Mouse (Mus musculus) embryonic fibroblast, embryonic 13.5 days (primary cell): ENCODE results near the gene Rapgef2.

ENCODE experiments used
- CTCF ChIP-seq: IDR thresholded peaks from 2 replicates; pipeline ENCODE4 v1.5.1; 2011; ENCODE audit warnings: mild to moderate bottlenecking, control low read depth, low read length, moderate library complexity, borderline replicate concordance; ENCODE audit not compliant: insufficient read depth
- POLR2A ChIP-seq: IDR thresholded peaks from 2 replicates; pipeline ENCODE4 v1.6.1; 2011; ENCODE audit warnings: low read depth, mild to moderate bottlenecking, control low read depth, low read length, moderate library complexity

DNA sequence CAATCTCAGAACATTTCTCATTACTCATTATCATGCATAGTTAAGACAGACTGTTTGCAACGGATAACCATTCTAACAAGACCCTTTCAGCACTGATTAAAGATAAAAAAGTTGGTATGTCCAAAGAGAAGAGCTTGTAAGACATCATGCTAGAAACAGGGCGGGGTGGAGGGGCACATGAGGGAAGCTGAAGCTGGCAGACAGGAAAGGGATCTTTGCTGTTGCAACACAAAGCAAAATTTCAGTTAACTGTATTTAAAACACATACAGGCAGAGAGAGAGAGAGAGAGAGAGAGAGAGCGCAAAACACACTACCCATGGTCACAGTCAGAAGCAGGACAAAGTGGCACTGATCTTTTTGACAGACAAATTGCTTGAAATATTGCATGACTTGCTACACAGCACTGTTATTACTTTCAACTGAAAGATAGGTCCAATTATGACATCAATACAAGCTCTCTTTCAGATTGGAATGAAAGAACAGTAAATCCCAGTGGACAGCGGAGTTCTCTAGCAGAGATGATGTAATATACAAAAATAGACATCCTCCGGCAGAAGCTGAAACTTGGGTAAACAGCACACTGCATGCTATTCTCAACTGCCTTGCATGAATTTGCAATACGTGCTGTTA lies 125.1 kb downstream of the Rapgef2 start:
- TF ChIP-seq CTCF (no peak), POLR2A (no peak)
